Mouse (Mus musculus) effector memory CD4-positive, alpha-beta T cell, adult 5 months (primary cell): ENCODE results near the gene Tnrc18. TPM values are rescaled to one million over a fixed set of nuclear protein-coding genes. Genes with fewer than 3 reads are reported as not detected.

ENCODE experiments used
- polyA plus RNA-seq: library from polyadenylated mRNA; unstranded; fragments of 100-300 nt; shearing (Covaris generic); gene quantifications from one replicate; pipeline ENCODE4 v1.2.1, GENCODE M21; 2017

Gene Tnrc18
- 34.5 TPM for polyA plus RNA-seq

DNA sequence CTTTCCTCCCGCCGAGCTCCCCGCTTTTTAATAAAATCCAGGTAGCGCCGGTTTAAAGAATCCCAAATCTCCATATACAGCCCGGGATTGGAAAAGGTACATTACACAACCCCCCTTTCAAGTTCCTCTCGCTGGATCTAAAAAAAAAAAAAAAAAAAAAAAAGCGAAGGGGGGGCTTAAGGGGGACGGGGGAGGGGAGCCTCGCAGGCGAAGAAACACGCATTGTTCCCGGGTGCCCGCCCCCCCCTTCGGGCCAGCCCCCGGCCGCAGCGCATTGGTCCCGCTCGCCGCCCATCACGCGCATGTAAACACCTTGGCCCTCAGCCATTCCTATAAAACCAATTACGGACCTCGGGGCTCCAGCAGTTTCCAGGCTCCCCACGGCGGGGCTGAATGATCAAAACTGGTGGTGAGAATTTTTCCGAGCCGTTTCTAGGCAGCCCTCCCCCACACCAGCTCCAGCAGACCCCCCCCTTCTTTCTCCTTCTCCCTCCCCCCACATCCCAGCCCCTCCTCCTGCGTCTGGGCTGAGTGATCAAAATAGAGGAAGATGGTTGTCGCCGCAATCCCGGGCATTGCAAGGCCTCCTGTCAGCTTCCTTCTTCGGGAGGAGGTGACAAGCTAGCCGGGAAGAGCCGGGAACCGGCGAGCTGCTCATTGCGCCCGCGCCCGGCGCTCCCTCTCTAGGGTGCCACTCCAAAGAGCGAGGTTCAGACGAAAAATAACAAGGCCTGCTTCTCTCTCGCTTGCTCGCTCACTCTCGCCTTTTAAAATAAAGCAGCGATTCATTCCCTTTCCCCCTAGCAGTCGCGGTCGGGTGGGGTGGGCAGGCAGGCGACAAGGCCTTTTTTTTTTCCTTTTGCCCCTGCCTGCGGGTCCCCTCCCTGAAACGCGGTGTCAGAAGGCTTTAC lies at the start of gene Tnrc18:
TSS of gene Tnrc18 (minus strand) at position 139 of the 911 bp plus-strand sequence.

DNA sequence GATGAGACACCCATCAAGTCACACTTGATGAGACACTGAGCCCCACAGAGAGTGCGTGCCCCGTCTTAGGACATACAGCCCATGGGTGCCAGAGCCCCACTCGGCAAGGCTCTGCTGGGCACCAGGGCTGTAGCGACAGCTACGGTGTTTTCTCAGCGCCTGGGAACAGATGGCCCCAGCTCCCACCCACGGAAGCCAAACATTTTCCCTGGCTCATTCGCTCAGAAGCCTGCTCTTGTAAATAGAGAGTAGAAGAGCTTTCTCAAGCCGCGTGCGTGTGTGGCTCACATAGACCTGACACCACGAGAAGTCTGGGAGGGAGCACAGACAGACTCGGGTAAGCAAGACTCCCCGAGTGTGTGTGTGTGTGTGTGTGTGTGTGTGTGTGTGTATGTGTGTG lies 125.2 kb downstream of the Tnrc18 start, which contains the start of gene Slc29a4:
TSS of gene Slc29a4 (plus strand) at position 265 of the 400 bp plus-strand sequence.

Other genes starting within 250 kb of the Tnrc18 start
- gene Mmd2, start 208.9 kb downstream of the Tnrc18 start, polyA plus RNA-seq: not detected
- 57.8 TPM for gene Wipi2, start 190.0 kb downstream of the Tnrc18 start, polyA plus RNA-seq
- 0.75 TPM for gene Slc29a4, start 125.2 kb downstream of the Tnrc18 start, polyA plus RNA-seq
- 3.2 TPM for gene Fbxl18, start 77.8 kb upstream of the Tnrc18 start, polyA plus RNA-seq
- gene Actb, start 89.1 kb upstream of the Tnrc18 start, polyA plus RNA-seq: 2,258 TPM
- gene Fscn1, start 142.7 kb upstream of the Tnrc18 start, polyA plus RNA-seq: 0.37 TPM